Mouse (Mus musculus): ENCODE data around the gene Pdlim3. TPM values are rescaled to one million over a fixed set of nuclear protein-coding genes. Genes with fewer than 3 reads are reported as not detected.

Gene Pdlim3
- polyA plus RNA-seq, 1 experiment: not detected

DNA sequence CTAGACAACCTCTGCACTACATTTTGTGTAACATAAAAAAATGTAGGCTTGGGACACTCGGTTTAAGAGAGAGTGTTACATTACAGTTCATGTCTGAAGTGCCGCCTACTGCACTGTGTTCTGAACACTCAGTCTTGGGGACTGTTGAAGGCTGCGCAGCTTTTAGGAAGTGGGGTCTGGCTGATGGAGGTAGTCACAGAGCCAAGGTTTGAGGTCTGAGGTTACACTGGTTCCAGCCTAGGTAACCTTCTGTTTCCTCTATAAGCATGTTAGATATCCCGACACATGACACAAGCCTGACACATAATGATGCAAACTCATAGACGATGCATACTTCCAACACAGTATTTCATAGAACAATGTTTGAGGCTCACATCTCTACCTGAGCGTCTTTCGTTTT, 4.5 kb downstream of the Pdlim3 start:
- no peak overlapping the region for H3K4me3 ChIP-seq (ENCODE audit: insufficient read depth, low read depth, low read length)
- no peak for TF ChIP-seq POLR2A (IDR thresholded peaks at IDR 0.05; ENCODE audit: insufficient read depth, low read depth, low read length)
- no peak for TF ChIP-seq CTCF (IDR thresholded peaks at IDR 0.05; ENCODE audit: insufficient read depth, low read depth, low read length)
- 95% methylated on average over 7 of the region's 7 CpGs for WGBS
- no peak overlapping the region for H3K27ac ChIP-seq (ENCODE audit: insufficient read depth, low read depth, low read length)
- peaks cover 9% of the 10 kb centered on the region for H3K4me1 ChIP-seq (ENCODE audit: control insufficient read depth, insufficient read depth, low read length)

GRCm38 (mm10) chr8:45896590-45896989, 11.3 kb downstream of the Pdlim3 start:
- Histone ChIP-seq H3K4me1 (ENCODE audit: control insufficient read depth, insufficient read depth, low read length) (no peaks in the 10 kb centered on the region), H3K27ac (ENCODE audit: insufficient read depth, low read depth, low read length) (no peak overlapping the region), H3K4me3 (ENCODE audit: insufficient read depth, low read depth, low read length) (no peak overlapping the region)
- TF ChIP-seq CTCF (IDR thresholded peaks at IDR 0.05; ENCODE audit: insufficient read depth, low read depth, low read length): no peak
- TF ChIP-seq POLR2A (IDR thresholded peaks at IDR 0.05; ENCODE audit: insufficient read depth, low read depth, low read length): no peak
- WGBS: 79% methylated on average over 3 of the region's 3 CpGs

- WGBS: 52% methylated on average over 3 of the region's 3 CpGs
- Histone ChIP-seq H3K27ac (ENCODE audit: insufficient read depth, low read depth, low read length) (no peak overlapping the region), H3K4me3 (ENCODE audit: insufficient read depth, low read depth, low read length) (no peak overlapping the region), H3K4me1 (ENCODE audit: control insufficient read depth, insufficient read depth, low read length) (no peaks in the 10 kb centered on the region)
- TF ChIP-seq CTCF (IDR thresholded peaks at IDR 0.05; ENCODE audit: insufficient read depth, low read depth, low read length) (no peak), POLR2A (IDR thresholded peaks at IDR 0.05; ENCODE audit: insufficient read depth, low read depth, low read length) (no peak)
Measured at GRCm38 (mm10) chr8:45899783-45900182, 14.5 kb downstream of the Pdlim3 start.

GRCm38 (mm10) chr8:45901626-45902025, 16.4 kb downstream of the Pdlim3 start:
- no peak for TF ChIP-seq CTCF (IDR thresholded peaks at IDR 0.05; ENCODE audit: insufficient read depth, low read depth, low read length)
- no peak for TF ChIP-seq POLR2A (IDR thresholded peaks at IDR 0.05; ENCODE audit: insufficient read depth, low read depth, low read length)
- Histone ChIP-seq H3K4me3 (ENCODE audit: insufficient read depth, low read depth, low read length) (no peak overlapping the region), H3K4me1 (ENCODE audit: control insufficient read depth, insufficient read depth, low read length) (no peaks in the 10 kb centered on the region), H3K27ac (ENCODE audit: insufficient read depth, low read depth, low read length) (no peak overlapping the region)
- WGBS: 67% methylated on average over 8 of the region's 8 CpGs

- Histone ChIP-seq H3K27ac (ENCODE audit: insufficient read depth, low read depth, low read length) (no peak overlapping the region), H3K4me1 (ENCODE audit: control insufficient read depth, insufficient read depth, low read length) (no peaks in the 10 kb centered on the region), H3K4me3 (ENCODE audit: insufficient read depth, low read depth, low read length) (no peak overlapping the region)
- 47% methylated on average over 3 of the region's 3 CpGs for WGBS
- TF ChIP-seq CTCF (IDR thresholded peaks at IDR 0.05; ENCODE audit: insufficient read depth, low read depth, low read length) (no peak), POLR2A (IDR thresholded peaks at IDR 0.05; ENCODE audit: insufficient read depth, low read depth, low read length) (no peak)
Measured at GRCm38 (mm10) chr8:45903659-45904058, 18.4 kb downstream of the Pdlim3 start.

DNA sequence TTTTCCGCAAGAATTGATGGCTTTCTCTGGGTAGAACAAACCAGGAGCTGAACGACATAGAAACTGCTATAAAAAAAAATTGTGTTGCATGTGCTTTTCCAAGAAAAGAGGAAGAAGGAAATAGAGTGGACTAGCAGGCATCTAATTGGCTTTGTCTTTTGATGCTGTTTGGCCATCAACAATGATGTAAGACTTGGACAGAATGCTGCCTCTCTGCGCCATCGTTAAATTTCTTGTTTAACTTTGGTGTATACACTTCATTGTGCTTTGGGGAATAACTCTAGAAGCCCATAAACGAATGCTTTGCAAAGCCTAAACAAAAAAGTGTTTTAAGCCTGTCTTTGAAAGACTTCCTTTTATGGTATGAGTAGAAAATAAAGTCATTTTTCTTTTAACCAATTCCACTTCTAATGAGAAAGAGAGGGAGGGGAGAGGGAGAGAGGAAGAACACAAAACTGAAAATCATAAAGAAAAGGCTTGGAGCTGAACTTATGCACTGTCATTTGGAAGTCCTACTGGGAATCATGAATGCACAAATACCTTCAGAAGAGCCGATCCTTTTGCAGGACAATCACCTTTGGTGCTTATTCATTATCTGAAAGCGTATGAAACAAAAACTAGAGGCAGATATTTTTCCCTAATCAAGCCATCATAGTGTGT, 20.5 kb downstream of the Pdlim3 start:
- TF ChIP-seq CTCF (IDR thresholded peaks at IDR 0.05; ENCODE audit: insufficient read depth, low read depth, low read length): no peak
- TF ChIP-seq POLR2A (IDR thresholded peaks at IDR 0.05; ENCODE audit: insufficient read depth, low read depth, low read length): no peak
- no peak overlapping the region for H3K27ac ChIP-seq (ENCODE audit: insufficient read depth, low read depth, low read length)
- 55% methylated on average over 7 of the region's 7 CpGs for WGBS
- no peak overlapping the region for H3K4me3 ChIP-seq (ENCODE audit: insufficient read depth, low read depth, low read length)
- no peaks in the 10 kb centered on the region for H3K4me1 ChIP-seq (ENCODE audit: control insufficient read depth, insufficient read depth, low read length)

DNA sequence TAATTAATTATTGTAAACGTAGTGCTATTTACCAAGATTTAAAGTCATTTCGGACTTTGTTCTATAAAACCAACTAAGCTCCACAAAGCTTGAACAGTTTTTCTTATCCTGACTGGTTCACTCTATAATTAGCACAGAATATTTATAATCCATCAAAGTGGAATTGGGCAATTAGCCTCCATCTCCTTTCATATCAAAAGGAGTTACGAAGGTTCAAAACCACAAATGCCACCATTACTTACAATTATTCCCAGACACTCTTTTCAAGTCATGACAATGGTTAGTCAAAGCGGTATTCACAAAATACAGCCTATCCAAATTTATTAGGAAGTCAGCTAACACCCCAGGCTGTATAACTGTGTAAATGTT, 21.0 kb downstream of the Pdlim3 start:
- H3K27ac ChIP-seq (ENCODE audit: insufficient read depth, low read depth, low read length): no peak overlapping the region
- H3K4me3 ChIP-seq (ENCODE audit: insufficient read depth, low read depth, low read length): no peak overlapping the region
- TF ChIP-seq CTCF (IDR thresholded peaks at IDR 0.05; ENCODE audit: insufficient read depth, low read depth, low read length): no peak
- H3K4me1 ChIP-seq (ENCODE audit: control insufficient read depth, insufficient read depth, low read length): no peaks in the 10 kb centered on the region
- WGBS: 76% methylated on average over 4 of the region's 4 CpGs

GRCm38 (mm10) chr8:45913707-45914106, 28.4 kb downstream of the Pdlim3 start:
- 91% methylated on average over 11 of the region's 11 CpGs for WGBS
- H3K4me1 ChIP-seq (ENCODE audit: control insufficient read depth, insufficient read depth, low read length): 0 out of 2 replicates have a peak, but pooled peaks cover 6% of the 10 kb centered on the region
- H3K4me3 ChIP-seq (ENCODE audit: insufficient read depth, low read depth, low read length): no peak overlapping the region
- TF ChIP-seq POLR2A (IDR thresholded peaks at IDR 0.05; ENCODE audit: insufficient read depth, low read depth, low read length): no peak
- no peak overlapping the region for H3K27ac ChIP-seq (ENCODE audit: insufficient read depth, low read depth, low read length)

GRCm38 (mm10) chr8:45916496-45916895, 31.2 kb downstream of the Pdlim3 start:
- Histone ChIP-seq H3K4me3 (ENCODE audit: insufficient read depth, low read depth, low read length) (no peak overlapping the region), H3K27ac (ENCODE audit: insufficient read depth, low read depth, low read length) (no peak overlapping the region), H3K4me1 (ENCODE audit: control insufficient read depth, insufficient read depth, low read length) (0 out of 2 replicates have a peak, but pooled peaks cover 8% of the 10 kb centered on the region)
- WGBS: 92% methylated on average over 3 of the region's 3 CpGs
- TF ChIP-seq POLR2A (IDR thresholded peaks at IDR 0.05; ENCODE audit: insufficient read depth, low read depth, low read length): no peak
- TF ChIP-seq CTCF (IDR thresholded peaks at IDR 0.05; ENCODE audit: insufficient read depth, low read depth, low read length): no peak
